Mouse (Mus musculus) embryonic facial prominence, embryonic 14.5 days (tissue): ENCODE measurements around the gene Slc25a44. TPM values are rescaled to one million over a fixed set of nuclear protein-coding genes. Genes with fewer than 3 reads are reported as not detected.
A peak's percentile ranks its signal among the peaks of the same experiment; 100 is the strongest.
"Not testable (repeated sequence)": the region's sequence is repeated elsewhere in the genome, so short reads cannot be mapped to it uniquely, and the experiment has no call there.

ENCODE experiments used
- ATAC-seq: fragments of 200-750 bp; cut with Nextera tagmentation; 2 replicates; pipeline ENCODE4 v1.8.0; 2017; ENCODE audit warnings: low read depth, moderate number of reproducible peaks, moderate TSS enrichment
- DNase-seq: peaks from one replicate; pipeline ENCODE4 v3.0.0-alpha.2; 2015; ENCODE audit warnings: low spot score
- H3K27ac ChIP-seq: fragments of 300-500 bp; sonication (generic); replicated peaks from 2 replicates; pipeline ENCODE4 v1.5.1; 2014; ENCODE audit warnings: low read depth, mild to moderate bottlenecking, low read length, moderate library complexity
- H3K27me3 ChIP-seq: fragments of 300-500 bp; sonication (generic); replicated peaks from 2 replicates; pipeline ENCODE4 v1.6.1; 2014; ENCODE audit warnings: low read length; ENCODE audit not compliant: control insufficient read depth, insufficient read depth
- H3K36me3 ChIP-seq: fragments of 300-500 bp; sonication (generic); 2 replicates; pipeline ENCODE4 v1.6.1; 2014; ENCODE audit warnings: low read length, mixed read lengths; ENCODE audit not compliant: control insufficient read depth, insufficient read depth
- H3K4me1 ChIP-seq: fragments of 300-500 bp; sonication (generic); 2 replicates; pipeline ENCODE4 v1.6.1; 2014; ENCODE audit warnings: antibody characterized with exemption, low read length; ENCODE audit not compliant: control insufficient read depth, insufficient read depth
- H3K4me2 ChIP-seq: fragments of 300-500 bp; sonication (generic); 2 replicates; pipeline ENCODE4 v1.6.1; 2014; ENCODE audit warnings: low read depth, mild to moderate bottlenecking, low read length, moderate library complexity, mixed read lengths
- H3K4me3 ChIP-seq: fragments of 300-500 bp; sonication (generic); 2 replicates; pipeline ENCODE4 v1.5.1; 2014; ENCODE audit warnings: low read depth, mild to moderate bottlenecking, low read length
- H3K9ac ChIP-seq: fragments of 300-500 bp; sonication (generic); 2 replicates; pipeline ENCODE4 v1.6.1; 2014; ENCODE audit warnings: low read depth, mild to moderate bottlenecking, low read length, moderate library complexity, mixed read lengths
- H3K9me3 ChIP-seq: fragments of 300-500 bp; sonication (generic); 2 replicates; pipeline ENCODE4 v1.6.1; 2016; ENCODE audit warnings: low read length; ENCODE audit not compliant: control insufficient read depth
- WGBS: fragments of 180-500 bp; shearing (Covaris S2); extraction: QIAGEN DNeasy Blood & Tissue Kit; methylation state at CpG from one replicate; pipeline ENCODE4 v1.1.7; 2014; 5-methylcytosine and 5-hydroxymethylcytosine counted together
- polyA plus RNA-seq: library from polyadenylated mRNA; unstranded; fragments of >200 nt; fragmentation: Nextera tagmentation; extraction: Ambion mirVana; gene quantifications from 2 replicates; pipeline ENCODE4 v1.2.1, GENCODE M21; 2014

Gene Slc25a44
- polyA plus RNA-seq, 1 experiment from 2014 or later, result 18.1 TPM

GRCm38 (mm10) chr3:88442888-88443287 is 17.9 kb upstream of the Slc25a44 start:
- H3K9me3 ChIP-seq, result no peaks in the 10 kb centered on the region
- no peak overlapping the region for H3K27ac ChIP-seq
- no peaks in the 10 kb centered on the region for H3K4me1 ChIP-seq
- no peak for ATAC-seq
- DNase-seq, result no peak
- H3K9ac ChIP-seq, result no peak overlapping the region
- no peaks in the 10 kb centered on the region for H3K27me3 ChIP-seq
- H3K4me3 ChIP-seq, result no peak overlapping the region
- H3K36me3 ChIP-seq, result no peaks in the 10 kb centered on the region
- no peak overlapping the region for H3K4me2 ChIP-seq
- 72% methylated on average over 7 of the region's 7 CpGs for WGBS

GRCm38 (mm10) chr3:88442488-88442887 is 17.5 kb upstream of the Slc25a44 start:
- no peak overlapping the region for H3K9ac ChIP-seq
- H3K27me3 ChIP-seq, result no peaks in the 10 kb centered on the region
- no peak overlapping the region for H3K27ac ChIP-seq
- H3K36me3 ChIP-seq, result no peaks in the 10 kb centered on the region
- ATAC-seq, result no peak
- no peaks in the 10 kb centered on the region for H3K9me3 ChIP-seq
- H3K4me1 ChIP-seq, result no peaks in the 10 kb centered on the region
- DNase-seq, result no peak
- H3K4me3 ChIP-seq, result no peak overlapping the region
- WGBS, result 86% methylated on average over 12 of the region's 12 CpGs
- no peak overlapping the region for H3K4me2 ChIP-seq

- DNase-seq, result peak; percentile 70
- no peaks in the 10 kb centered on the region for H3K27me3 ChIP-seq
- no peak for ATAC-seq
- no peaks in the 10 kb centered on the region for H3K9me3 ChIP-seq
- no peak overlapping the region for H3K9ac ChIP-seq
- H3K4me3 ChIP-seq, result no peak overlapping the region
- H3K27ac ChIP-seq, result no peak overlapping the region
- peak overlapping the region; percentile 17 for H3K4me2 ChIP-seq
- 23% methylated on average over 27 of the region's 27 CpGs for WGBS
- H3K36me3 ChIP-seq, result no peaks in the 10 kb centered on the region
- peaks cover 4% of the 10 kb centered on the region for H3K4me1 ChIP-seq
Measured at GRCm38 (mm10) chr3:88440500-88441381, 15.8 kb upstream of the Slc25a44 start.

- DNase-seq, result no peak
- Histone ChIP-seq H3K36me3 (no peaks in the 10 kb centered on the region), H3K27ac (no peak overlapping the region), H3K9ac (0 out of 2 replicates have a peak overlapping the region, but pooled peaks have one; percentile 11), H3K4me1 (peaks cover 4% of the 10 kb centered on the region), H3K9me3 (no peaks in the 10 kb centered on the region), H3K4me3 (no peak overlapping the region), H3K27me3 (no peaks in the 10 kb centered on the region), H3K4me2 (no peak overlapping the region)
- no peak for ATAC-seq
- 67% methylated on average over 4 of the region's 4 CpGs for WGBS
Measured at GRCm38 (mm10) chr3:88439582-88439981, 14.6 kb upstream of the Slc25a44 start.

GRCm38 (mm10) chr3:88437454-88437853 is 12.5 kb upstream of the Slc25a44 start:
- Histone ChIP-seq H3K27ac (no peak overlapping the region), H3K9ac (0 out of 2 replicates have a peak overlapping the region, but pooled peaks have one; percentile 50), H3K9me3 (no peaks in the 10 kb centered on the region), H3K27me3 (no peaks in the 10 kb centered on the region), H3K4me1 (peaks cover 4% of the 10 kb centered on the region), H3K36me3 (no peaks in the 10 kb centered on the region), H3K4me3 (no peak overlapping the region; the same call in 1 of the 2 replicates), H3K4me2 (peak overlapping the region; percentile 52; the same call in 1 of the 2 replicates)
- WGBS, result 76% methylated on average over 10 of the region's 10 CpGs
- no peak for ATAC-seq
- DNase-seq, result no peak

- no peak overlapping the region for H3K27ac ChIP-seq
- peak overlapping the region; percentile 50; the same call in 1 of the 2 replicates for H3K9ac ChIP-seq
- H3K4me2 ChIP-seq, result peak overlapping the region; percentile 52
- H3K27me3 ChIP-seq, result no peaks in the 10 kb centered on the region
- no peaks in the 10 kb centered on the region for H3K9me3 ChIP-seq
- peaks cover 4% of the 10 kb centered on the region for H3K4me1 ChIP-seq
- H3K36me3 ChIP-seq, result no peaks in the 10 kb centered on the region
- peak; percentile 91 for ATAC-seq
- peak overlapping the region; percentile 29 for H3K4me3 ChIP-seq
- DNase-seq, result peak; percentile 72
- WGBS, result 15% methylated on average over 18 of the region's 29 CpGs
Measured at GRCm38 (mm10) chr3:88436395-88437201, 11.7 kb upstream of the Slc25a44 start.

GRCm38 (mm10) chr3:88435515-88435914 is 10.6 kb upstream of the Slc25a44 start:
- no peaks in the 10 kb centered on the region for H3K27me3 ChIP-seq
- H3K9me3 ChIP-seq, result no peaks in the 10 kb centered on the region
- ATAC-seq (no peak), DNase-seq (no peak)
- no peaks in the 10 kb centered on the region for H3K36me3 ChIP-seq
- H3K4me2 ChIP-seq, result no peak overlapping the region
- no peak overlapping the region for H3K4me3 ChIP-seq
- no peak overlapping the region for H3K9ac ChIP-seq
- 46% methylated on average over 10 of the region's 10 CpGs for WGBS
- H3K27ac ChIP-seq, result no peak overlapping the region
- peaks cover 4% of the 10 kb centered on the region for H3K4me1 ChIP-seq

- not testable (repeated sequence) for DNase-seq, H3K36me3 ChIP-seq, H3K9ac ChIP-seq, H3K27ac ChIP-seq, H3K4me2 ChIP-seq, ATAC-seq, H3K9me3 ChIP-seq, H3K27me3 ChIP-seq, H3K4me3 ChIP-seq, H3K4me1 ChIP-seq
- WGBS, result 73% methylated on average over 8 of the region's 8 CpGs
Measured at GRCm38 (mm10) chr3:88428639-88429038, 3.7 kb upstream of the Slc25a44 start.
